Mouse (Mus musculus): ENCODE measurements around the gene Srpk2. TPM values are rescaled to one million over a fixed set of nuclear protein-coding genes. Genes with fewer than 3 reads are reported as not detected.
A peak's percentile ranks its signal among the peaks of the same experiment; 100 is the strongest.
"Not testable (repeated sequence)": the region's sequence is repeated elsewhere in the genome, so short reads cannot be mapped to it uniquely, and the experiment has no call there.

The Srpk2 gene
- polyA plus RNA-seq, 1 experiment from 2014 or later: 56.2 TPM

- Histone ChIP-seq H3K4me2 (replicated peaks) (no peak overlapping the region), H3K36me3 (no peaks in the 10 kb centered on the region), H3K4me3 (replicated peaks) (no peak overlapping the region), H3K27ac (replicated peaks) (no peak overlapping the region), H3K4me1 (0 out of 2 replicates have a peak, but pooled peaks cover 5% of the 10 kb centered on the region), H3K27me3 (no peaks in the 10 kb centered on the region), H3K9ac (no peak overlapping the region), H3K9me3 (replicated peaks) (no peaks in the 10 kb centered on the region)
- WGBS: 78% methylated on average over 7 of the region's 7 CpGs
- no peak for ATAC-seq (ENCODE audit: insufficient number of reproducible peaks, low FRiP score, low TSS enrichment, low read depth)
Measured at GRCm38 (mm10) chr5:23604036-23604705, 80.2 kb downstream of the Srpk2 start.

- no peak; the same call in 1 of the 2 replicates for ATAC-seq (ENCODE audit: insufficient number of reproducible peaks, low FRiP score, low TSS enrichment, low read depth)
- Histone ChIP-seq H3K36me3 (no peaks in the 10 kb centered on the region), H3K4me1 (0 out of 2 replicates have a peak, but pooled peaks cover 10% of the 10 kb centered on the region), H3K4me2 (replicated peaks) (no peak overlapping the region), H3K4me3 (replicated peaks) (no peak overlapping the region), H3K27me3 (no peaks in the 10 kb centered on the region), H3K27ac (replicated peaks) (no peak overlapping the region), H3K9ac (no peak overlapping the region), H3K9me3 (replicated peaks) (no peaks in the 10 kb centered on the region)
- 63% methylated on average over 5 of the region's 5 CpGs for WGBS
Measured at GRCm38 (mm10) chr5:23599750-23600537, 84.5 kb downstream of the Srpk2 start.

GRCm38 (mm10) chr5:23599171-23599570 lies 85.2 kb downstream of the Srpk2 start:
- H3K9me3 ChIP-seq (replicated peaks): no peaks in the 10 kb centered on the region
- H3K9ac ChIP-seq: no peak overlapping the region
- WGBS: 52% methylated on average over 3 of the region's 3 CpGs
- no peak overlapping the region for H3K4me3 ChIP-seq (replicated peaks)
- H3K36me3 ChIP-seq: no peaks in the 10 kb centered on the region
- no peak overlapping the region for H3K4me2 ChIP-seq (replicated peaks)
- no peak overlapping the region for H3K27ac ChIP-seq (replicated peaks)
- no peaks in the 10 kb centered on the region for H3K27me3 ChIP-seq
- ATAC-seq (ENCODE audit: insufficient number of reproducible peaks, low FRiP score, low TSS enrichment, low read depth): no peak
- H3K4me1 ChIP-seq: 0 out of 2 replicates have a peak, but pooled peaks cover 10% of the 10 kb centered on the region

- Histone ChIP-seq H3K4me3 (replicated peaks) (no peak overlapping the region), H3K4me1 (0 out of 2 replicates have a peak, but pooled peaks cover 10% of the 10 kb centered on the region), H3K27ac (replicated peaks) (no peak overlapping the region), H3K36me3 (no peaks in the 10 kb centered on the region), H3K4me2 (replicated peaks) (no peak overlapping the region), H3K9ac (no peak overlapping the region), H3K9me3 (replicated peaks) (no peaks in the 10 kb centered on the region), H3K27me3 (no peaks in the 10 kb centered on the region)
- ATAC-seq (ENCODE audit: insufficient number of reproducible peaks, low FRiP score, low TSS enrichment, low read depth): no peak
- 65% methylated on average over 12 of the region's 12 CpGs for WGBS
Measured at GRCm38 (mm10) chr5:23598491-23598890, 85.9 kb downstream of the Srpk2 start.

- H3K36me3 ChIP-seq: no peaks in the 10 kb centered on the region
- no peak overlapping the region for H3K4me3 ChIP-seq (replicated peaks)
- H3K9ac ChIP-seq: no peak overlapping the region
- 63% methylated on average over 1 of the region's 1 CpGs for WGBS
- no peak for ATAC-seq (ENCODE audit: insufficient number of reproducible peaks, low FRiP score, low TSS enrichment, low read depth)
- no peaks in the 10 kb centered on the region for H3K27me3 ChIP-seq
- H3K4me1 ChIP-seq: 0 out of 2 replicates have a peak, but pooled peaks cover 10% of the 10 kb centered on the region
- H3K9me3 ChIP-seq (replicated peaks): no peaks in the 10 kb centered on the region
- no peak overlapping the region for H3K4me2 ChIP-seq (replicated peaks)
- H3K27ac ChIP-seq (replicated peaks): no peak overlapping the region
Measured at GRCm38 (mm10) chr5:23597999-23598398, 86.4 kb downstream of the Srpk2 start.

- Histone ChIP-seq H3K4me2 (replicated peaks) (no peak overlapping the region), H3K36me3 (no peaks in the 10 kb centered on the region), H3K4me1 (0 out of 2 replicates have a peak, but pooled peaks cover 10% of the 10 kb centered on the region), H3K4me3 (replicated peaks) (no peak overlapping the region), H3K27ac (replicated peaks) (no peak overlapping the region), H3K9ac (no peak overlapping the region), H3K27me3 (no peaks in the 10 kb centered on the region), H3K9me3 (replicated peaks) (no peaks in the 10 kb centered on the region)
- WGBS: 75% methylated on average over 8 of the region's 8 CpGs
- no peak for ATAC-seq (ENCODE audit: insufficient number of reproducible peaks, low FRiP score, low TSS enrichment, low read depth)
Measured at GRCm38 (mm10) chr5:23597260-23597864, 87.1 kb downstream of the Srpk2 start.

- no peak for ATAC-seq (ENCODE audit: insufficient number of reproducible peaks, low FRiP score, low TSS enrichment, low read depth)
- H3K9me3 ChIP-seq (replicated peaks): no peaks in the 10 kb centered on the region
- 82% methylated on average over 5 of the region's 5 CpGs for WGBS
- H3K4me3 ChIP-seq (replicated peaks): no peak overlapping the region
- no peaks in the 10 kb centered on the region for H3K27me3 ChIP-seq
- no peak overlapping the region for H3K9ac ChIP-seq
- no peak overlapping the region for H3K4me2 ChIP-seq (replicated peaks)
- 0 out of 2 replicates have a peak, but pooled peaks cover 10% of the 10 kb centered on the region for H3K4me1 ChIP-seq
- no peaks in the 10 kb centered on the region for H3K36me3 ChIP-seq
- no peak overlapping the region for H3K27ac ChIP-seq (replicated peaks)
Measured at GRCm38 (mm10) chr5:23596326-23596965, 88.0 kb downstream of the Srpk2 start.

- not testable (repeated sequence) for H3K36me3 ChIP-seq; H3K27me3 ChIP-seq; ATAC-seq (ENCODE audit: insufficient number of reproducible peaks, low FRiP score, low TSS enrichment, low read depth); H3K4me3 ChIP-seq (replicated peaks); H3K9ac ChIP-seq; H3K27ac ChIP-seq (replicated peaks); H3K9me3 ChIP-seq (replicated peaks); H3K4me2 ChIP-seq (replicated peaks); H3K4me1 ChIP-seq
- 92% methylated on average over 5 of the region's 5 CpGs for WGBS
Measured at GRCm38 (mm10) chr5:23590298-23590697, 94.1 kb downstream of the Srpk2 start.

- H3K4me1 ChIP-seq: peaks cover 4% of the 10 kb centered on the region; the same call in 1 of the 2 replicates
- H3K4me2 ChIP-seq (replicated peaks): no peak overlapping the region
- no peaks in the 10 kb centered on the region for H3K9me3 ChIP-seq (replicated peaks)
- no peak overlapping the region for H3K9ac ChIP-seq
- no peak for ATAC-seq (ENCODE audit: insufficient number of reproducible peaks, low FRiP score, low TSS enrichment, low read depth)
- 49% methylated on average over 2 of the region's 2 CpGs for WGBS
- H3K27me3 ChIP-seq: no peaks in the 10 kb centered on the region
- no peak overlapping the region for H3K4me3 ChIP-seq (replicated peaks)
- H3K27ac ChIP-seq (replicated peaks): no peak overlapping the region
- no peaks in the 10 kb centered on the region for H3K36me3 ChIP-seq
Measured at GRCm38 (mm10) chr5:23587614-23588013, 96.8 kb downstream of the Srpk2 start.

- WGBS: 65% methylated on average over 13 of the region's 13 CpGs
Measured at GRCm38 (mm10) chr5:23586531-23587453, 97.6 kb downstream of the Srpk2 start.

More at GRCm38 (mm10) chr5:23586531-23587453, 97.6 kb downstream of the Srpk2 start:
- Histone ChIP-seq H3K4me3 (replicated peaks) (no peak overlapping the region), H3K27ac (replicated peaks) (0 out of 2 replicates have a peak overlapping the region, but pooled peaks have one; percentile 8), H3K9me3 (replicated peaks) (no peaks in the 10 kb centered on the region), H3K4me2 (replicated peaks) (no peak overlapping the region), H3K4me1 (peaks cover 4% of the 10 kb centered on the region; the same call in 1 of the 2 replicates), H3K27me3 (no peaks in the 10 kb centered on the region), H3K9ac (no peak overlapping the region), H3K36me3 (no peaks in the 10 kb centered on the region)
- peak; percentile 39 for ATAC-seq (ENCODE audit: insufficient number of reproducible peaks, low FRiP score, low TSS enrichment, low read depth)
